Mouse (Mus musculus) CD4-positive helper T cell, adult 2 months (primary cell): ENCODE data around the gene Pex11g.

Experiments
- DNase-seq: peaks from one replicate; pipeline ENCODE4 v3.0.0-alpha.2; 2012; ENCODE audit warnings: low read depth, missing footprints, low spot score

Pex11g gene

DNA sequence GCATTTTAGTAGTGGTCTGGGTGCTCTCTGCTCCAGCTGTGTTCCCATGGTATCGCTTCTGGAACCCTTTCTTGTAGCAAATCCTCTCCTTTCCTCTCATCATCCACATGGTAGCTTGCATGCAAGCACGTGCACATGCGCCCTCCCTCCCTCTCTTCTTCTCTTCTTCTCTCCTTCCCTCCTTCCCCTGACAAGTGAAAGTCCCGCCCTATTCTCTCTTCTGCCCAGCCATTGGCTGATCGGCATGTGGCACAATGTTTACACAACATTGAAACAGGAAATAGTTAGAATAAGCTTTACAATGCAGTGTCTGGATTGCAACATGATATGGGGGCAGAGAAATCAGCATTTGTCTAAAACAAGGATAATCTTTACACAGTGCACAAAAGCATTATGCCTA is 14.1 kb upstream of the Pex11g start:
- DNase-seq = no peak

DNA sequence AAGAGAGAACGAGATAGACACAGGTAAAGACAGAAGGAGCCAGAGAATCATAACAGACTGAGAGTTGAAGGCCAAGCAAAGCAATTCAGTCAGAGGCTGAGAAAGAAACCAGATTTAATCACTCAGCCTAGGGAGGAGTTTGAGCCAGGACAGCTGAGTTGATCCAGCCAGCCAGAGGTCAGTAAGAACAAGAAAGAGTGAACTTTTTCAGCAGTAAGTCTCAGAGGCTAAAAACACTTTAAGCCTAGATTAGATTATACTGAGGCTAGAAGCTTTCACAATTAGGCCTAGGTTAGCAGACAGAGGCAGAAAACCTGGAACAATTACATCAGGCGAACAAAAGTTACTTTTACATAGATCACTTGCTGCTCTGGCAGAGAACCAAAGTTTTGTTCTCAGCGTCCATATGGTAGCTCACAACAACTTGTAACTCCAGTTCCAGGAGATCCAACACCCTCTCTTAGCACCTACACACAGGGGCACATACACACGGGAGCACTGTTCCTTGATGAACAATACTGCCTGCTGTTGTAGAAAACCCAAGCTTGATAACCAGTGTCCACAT is 12.8 kb upstream of the Pex11g start:
- no peak for DNase-seq

DNA sequence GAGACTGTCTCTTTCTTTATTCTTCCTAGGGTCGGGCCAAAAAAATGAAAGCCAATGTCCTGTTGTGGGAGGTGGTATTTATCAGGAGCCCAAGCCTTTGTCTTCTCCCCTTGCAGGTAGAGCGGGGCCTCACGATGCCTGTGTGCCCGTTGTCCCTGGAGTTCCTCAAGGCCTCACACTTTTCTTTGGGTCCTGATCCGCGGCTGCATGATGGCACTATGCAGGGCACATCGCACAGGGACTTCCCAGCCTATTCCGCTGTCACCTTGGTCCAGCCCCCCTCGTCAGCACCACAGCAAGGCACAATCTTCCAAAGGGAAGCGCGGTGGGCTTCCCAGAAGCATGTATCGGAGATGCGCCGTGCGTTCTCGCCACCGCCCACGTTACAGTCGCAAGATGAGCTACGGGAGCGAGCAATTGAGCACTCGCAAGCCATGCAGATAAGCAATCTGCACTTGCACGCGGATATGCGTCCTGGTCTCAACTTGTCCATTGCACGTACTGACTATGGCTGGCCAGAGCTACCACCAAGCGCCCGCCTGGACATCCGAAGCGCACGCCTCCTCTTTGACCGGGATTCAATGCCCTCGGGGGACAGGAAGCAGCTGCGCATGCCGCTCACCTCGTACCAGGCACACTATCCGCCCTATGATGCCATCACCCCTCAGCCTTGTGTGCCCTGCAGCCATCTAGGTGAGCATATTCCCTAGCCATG is 8.4 kb upstream of the Pex11g start:
- no peak for DNase-seq

DNA sequence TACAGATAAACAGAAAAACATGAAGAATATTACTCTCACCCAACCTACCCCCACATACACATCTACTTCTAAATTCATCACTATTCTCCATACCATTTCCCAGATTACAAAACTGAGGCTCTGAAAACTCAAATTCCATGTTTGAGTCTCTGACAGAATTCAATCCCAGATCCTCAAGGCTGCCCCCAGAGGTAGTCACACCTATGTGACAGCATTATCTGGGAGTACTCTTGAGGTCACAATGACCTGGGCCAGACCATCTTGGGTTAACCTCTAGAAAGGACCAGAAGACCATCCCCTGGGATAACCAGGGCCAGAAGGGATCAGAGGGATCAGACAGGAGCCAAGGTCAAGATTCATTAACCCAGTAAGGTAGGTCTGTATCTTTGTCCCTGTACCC is 3.1 kb upstream of the Pex11g start, which contains the start of gene Tex45:
Gene Tex45, plus strand, starts transcription at position 301 of the 400 bp plus-strand sequence.
- no peak for DNase-seq

DNA sequence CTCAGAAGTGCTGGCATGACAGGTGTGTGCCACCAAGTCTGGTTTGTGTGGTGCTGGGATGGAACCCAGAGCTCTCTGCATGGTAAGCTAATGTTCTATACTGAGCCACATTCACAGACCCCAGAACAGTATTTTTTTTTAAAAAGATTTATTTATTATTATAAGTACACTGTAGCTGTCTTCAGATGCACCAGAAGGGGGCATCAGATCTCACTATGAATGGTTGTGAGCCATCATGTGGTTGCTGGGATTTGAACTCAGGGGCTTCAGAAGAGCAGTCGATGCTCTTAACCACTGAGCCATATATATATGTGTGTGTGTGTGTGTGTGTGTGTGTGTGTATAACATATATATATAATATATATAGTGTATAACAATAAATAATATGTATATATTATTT is 1.4 kb upstream of the Pex11g start:
- no peak for DNase-seq

DNA sequence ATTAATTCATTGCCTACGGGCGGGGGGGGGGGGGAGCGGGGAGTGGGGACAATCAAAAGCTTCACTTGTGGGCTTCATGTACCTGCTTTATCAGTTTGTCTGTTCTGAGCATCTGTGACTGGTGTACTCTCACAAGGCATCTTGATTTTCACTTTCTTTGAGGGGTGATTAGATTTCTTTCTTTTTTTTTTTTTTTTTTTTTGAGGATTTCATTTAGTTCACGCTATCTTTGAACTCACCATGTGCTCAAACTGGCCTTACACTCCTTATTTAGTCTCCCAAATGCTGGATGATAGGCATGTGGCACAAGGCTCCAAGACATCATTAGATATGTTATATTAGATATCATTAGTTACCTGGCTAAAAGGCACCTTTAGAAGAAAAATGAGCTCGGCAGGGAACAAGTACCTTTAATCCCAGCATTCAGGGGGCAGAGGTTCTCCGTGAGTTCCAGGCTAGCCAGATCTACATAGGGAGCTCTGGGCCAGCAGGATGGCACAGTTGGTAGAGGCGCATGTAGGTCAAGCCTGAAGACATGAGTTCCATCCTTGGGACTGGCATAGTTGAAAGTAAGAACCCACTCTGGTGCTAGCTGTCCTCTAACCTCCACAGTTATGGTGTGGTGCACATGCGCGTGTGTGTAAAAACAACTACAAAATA is 536 bp upstream of the Pex11g start:
- no peak for DNase-seq

DNA sequence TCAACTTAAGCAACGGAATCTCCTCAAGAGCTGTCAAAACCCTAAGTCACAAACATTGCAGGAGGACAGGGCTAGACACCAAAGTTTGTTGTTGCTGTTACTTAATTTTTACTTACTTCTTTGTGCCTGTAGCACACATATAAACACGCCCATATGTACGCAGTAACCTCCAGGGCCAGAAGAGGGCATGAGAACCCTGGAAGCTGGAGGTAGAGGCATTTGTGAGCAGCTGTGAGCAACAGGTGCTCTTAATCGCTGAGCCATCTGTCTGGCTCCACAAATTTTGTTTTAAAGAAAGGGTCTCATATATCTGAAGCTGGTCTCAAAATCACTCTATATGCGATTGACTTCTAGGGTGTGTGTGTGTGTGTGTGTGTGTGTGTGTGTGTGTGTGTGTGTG is 3.2 kb downstream of the Pex11g start:
- DNase-seq = peak; percentile 59

DNA sequence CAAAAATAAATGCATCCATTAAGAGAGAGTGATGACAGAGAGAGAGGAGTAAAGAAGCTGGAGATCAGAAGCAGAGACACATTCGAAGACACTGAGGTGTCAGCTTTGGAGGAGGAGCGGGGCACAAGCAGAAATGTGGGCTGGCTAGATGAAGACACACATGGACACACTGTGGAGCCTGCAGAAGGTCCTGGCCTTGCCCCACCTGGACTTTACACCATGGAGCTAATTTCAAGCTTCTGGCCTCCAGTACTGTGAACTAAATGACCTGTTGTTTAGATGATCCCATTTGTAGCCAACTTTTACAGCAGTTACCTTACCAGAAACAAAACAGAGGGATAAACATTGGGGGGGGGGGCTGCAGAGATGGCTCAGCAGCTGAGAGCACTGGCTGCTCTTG is 4.2 kb downstream of the Pex11g start:
- DNase-seq = no peak

DNA sequence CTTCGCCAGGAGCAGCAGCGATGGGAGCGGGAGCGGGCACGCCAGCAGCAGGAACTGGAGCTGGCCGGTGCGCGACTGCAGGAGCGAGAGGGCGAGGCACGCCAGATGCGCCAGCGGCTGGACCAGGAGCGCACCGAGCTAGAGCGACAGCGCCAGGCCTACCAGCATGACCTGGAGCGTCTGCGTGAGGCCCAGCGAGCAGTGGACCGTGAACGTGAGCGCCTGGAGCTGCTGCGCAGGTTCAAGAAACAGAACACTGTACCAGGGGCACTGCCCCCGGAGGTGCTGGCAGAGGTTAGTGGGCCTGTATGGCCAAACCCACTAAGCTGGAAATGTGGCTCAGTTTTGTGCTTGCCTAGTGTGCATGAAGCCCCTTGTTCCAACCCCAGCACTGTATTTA is 15.5 kb downstream of the Pex11g start:
- DNase-seq = no peak

DNA sequence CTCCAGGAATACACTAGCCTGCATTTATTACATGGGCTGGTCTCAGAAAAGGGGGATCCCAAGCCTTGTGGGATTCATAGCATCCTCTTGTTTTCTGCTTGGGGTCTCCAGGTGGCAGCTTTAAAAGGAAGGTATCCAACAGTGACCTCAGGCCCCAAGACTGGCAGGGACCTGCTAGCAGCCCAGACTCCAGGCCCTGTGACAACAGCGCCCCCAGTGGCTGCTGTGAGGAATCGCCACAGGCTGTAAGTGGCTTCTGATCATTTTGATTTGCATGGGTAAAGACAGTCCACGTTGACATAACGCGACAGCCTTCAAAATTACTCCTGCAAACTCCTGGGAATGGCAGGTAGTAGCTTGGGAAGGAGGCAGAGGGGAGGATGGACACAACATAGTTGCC is 16.8 kb downstream of the Pex11g start:
- peak; percentile 52 for DNase-seq

DNA sequence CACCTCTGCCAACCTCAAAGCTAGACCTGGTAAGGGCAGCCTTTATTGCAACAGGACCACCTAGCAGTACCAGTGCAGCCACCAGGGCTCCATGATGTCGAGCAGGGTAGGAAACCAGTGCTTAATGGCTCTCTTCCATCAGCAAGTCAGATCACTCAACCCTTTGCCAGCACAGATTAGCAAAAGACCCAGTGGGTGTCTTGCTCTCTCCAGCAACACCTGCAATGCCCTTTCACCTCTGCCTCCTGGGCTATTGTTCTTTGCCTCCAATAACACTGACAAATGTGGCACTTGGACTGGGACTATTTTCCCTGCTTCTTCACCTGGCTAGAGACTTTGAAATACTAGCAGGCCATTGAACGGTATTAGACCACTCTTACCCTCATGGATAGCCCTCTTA is 18.3 kb downstream of the Pex11g start:
- no peak for DNase-seq

DNA sequence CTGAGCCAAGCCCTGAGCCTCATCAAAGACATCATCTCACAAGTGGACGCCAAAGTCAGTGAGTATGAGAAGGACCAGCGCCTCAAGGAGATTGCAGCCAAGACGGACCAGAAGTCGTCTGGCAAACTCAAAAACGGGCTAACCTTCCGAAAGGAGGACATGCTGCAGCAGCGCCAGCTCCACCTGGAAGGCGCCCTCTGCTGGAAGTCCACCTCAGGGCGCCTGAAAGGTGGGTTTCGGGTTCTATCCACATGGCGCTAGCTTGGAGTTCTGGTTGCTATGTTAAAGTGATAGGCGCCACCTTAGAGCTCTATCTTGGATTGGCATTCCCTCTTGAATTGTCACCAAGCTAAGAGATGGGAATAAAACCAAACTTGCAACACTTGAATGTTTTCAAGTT is 28.0 kb downstream of the Pex11g start:
- no peak for DNase-seq

DNA sequence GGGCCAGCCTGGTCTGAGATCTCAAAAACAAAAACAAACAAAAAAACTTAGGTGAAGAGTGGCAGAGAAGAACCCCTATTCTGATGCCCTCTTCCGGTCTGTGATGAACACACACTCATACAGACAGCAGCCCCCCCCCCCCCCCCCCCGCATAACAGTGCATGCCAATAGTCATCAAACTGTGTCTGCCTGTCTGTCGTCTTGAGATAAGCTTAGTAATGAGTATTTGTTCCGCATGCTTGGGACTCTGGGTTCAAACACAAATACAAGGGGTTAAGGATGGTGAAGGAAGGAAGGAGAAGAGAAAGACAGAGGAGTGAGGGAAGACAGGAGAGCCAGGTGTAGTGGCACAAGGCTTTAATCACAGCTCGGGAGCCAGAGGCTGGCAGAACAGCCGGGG is 31.0 kb downstream of the Pex11g start:
- DNase-seq = no peak

DNA sequence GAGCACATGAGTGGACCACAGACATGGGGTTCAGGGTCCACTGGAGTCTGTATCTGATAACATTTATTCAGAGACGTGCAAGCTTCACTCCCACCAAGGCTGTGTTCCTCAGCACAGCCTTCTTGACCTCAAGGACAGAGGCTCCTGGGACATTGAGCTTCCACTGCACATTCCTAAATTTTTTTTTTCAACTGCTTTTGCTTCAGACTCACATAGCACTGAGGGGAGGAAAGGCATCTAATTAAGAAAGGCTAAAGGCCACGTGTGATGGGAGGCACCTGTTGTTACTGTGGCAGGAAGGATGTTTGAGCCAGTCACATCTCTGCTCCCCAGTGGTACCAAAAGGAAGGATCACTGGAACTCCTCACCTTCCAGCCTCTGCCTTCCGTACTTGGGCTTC is 36.4 kb downstream of the Pex11g start:
- no peak for DNase-seq

DNA sequence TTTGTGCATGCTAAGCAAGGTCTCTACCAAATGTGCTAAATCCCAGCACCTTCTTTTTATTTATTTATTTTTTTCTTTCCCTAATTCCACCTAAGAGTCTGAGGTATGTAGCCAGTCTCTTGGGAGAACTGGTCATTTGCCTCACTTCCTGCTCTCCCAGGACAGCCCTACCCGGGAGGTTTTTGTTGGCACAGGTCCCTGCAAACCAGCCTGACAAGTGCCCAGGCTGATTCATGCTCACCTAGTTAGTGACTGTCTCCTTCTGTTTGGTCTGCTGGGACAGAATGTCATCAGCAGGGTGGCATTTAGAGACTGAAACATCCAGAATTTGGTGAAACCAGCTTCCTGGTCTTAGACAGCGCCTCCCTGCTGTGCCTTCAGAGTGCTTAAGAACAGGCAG is 37.5 kb downstream of the Pex11g start:
- DNase-seq = no peak

DNA sequence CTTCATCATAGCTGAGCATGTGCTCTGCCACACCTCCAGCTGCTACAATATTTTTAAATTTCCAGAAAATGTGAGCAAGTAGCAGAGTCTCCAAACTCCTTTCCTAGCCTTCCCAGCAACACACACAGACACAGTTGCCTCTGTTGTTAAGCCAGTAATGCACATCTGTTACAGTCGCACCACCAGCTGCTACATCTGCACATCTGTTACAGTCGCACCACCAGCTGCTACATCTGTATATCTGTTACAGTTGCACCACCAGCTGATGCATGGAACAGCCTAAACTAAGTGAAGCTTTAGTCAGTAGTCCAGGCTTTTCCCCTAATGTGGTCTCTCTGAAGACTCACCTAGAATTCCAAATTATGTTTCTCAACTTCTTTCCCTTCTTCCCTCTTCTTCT is 39.1 kb downstream of the Pex11g start:
- no peak for DNase-seq

DNA sequence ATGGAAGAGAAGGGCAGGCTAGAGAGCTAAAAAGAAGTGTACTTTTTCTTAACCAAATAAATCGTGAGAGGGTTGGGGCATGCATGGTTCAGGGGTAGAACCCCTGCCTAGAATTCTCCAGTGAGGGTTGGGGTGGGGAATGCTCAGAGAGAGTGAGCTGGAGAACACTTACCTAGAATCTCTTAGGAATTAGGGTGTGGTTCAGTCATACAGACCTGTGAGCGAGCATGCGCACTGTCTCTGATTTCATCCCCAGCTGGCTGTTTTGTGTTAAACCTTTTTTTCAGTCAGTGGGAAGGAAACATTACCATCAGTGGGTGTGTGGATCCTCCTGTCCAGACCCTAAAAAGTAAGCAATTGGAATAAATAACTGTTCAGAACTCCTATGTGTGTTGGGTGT is 41.3 kb downstream of the Pex11g start:
- no peak for DNase-seq

DNA sequence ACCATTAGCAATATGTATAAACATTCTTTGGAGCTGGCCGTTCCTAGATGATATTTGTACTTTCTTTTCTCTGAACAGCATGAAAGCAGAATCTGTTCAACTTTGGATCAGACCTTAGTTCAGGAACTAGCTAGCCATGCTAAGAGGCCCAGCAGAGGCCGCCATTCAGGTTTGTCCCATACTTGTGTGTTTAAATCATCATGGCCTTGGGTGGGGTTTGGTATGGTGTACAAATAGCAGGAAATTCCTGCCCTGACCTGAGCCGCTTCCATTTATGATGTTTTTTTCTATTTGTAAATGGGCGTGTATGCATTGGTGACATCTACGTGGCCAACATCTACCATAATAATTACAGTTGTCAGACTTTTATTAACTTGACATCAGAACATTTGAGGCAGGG is 42.3 kb downstream of the Pex11g start:
- no peak for DNase-seq

DNA sequence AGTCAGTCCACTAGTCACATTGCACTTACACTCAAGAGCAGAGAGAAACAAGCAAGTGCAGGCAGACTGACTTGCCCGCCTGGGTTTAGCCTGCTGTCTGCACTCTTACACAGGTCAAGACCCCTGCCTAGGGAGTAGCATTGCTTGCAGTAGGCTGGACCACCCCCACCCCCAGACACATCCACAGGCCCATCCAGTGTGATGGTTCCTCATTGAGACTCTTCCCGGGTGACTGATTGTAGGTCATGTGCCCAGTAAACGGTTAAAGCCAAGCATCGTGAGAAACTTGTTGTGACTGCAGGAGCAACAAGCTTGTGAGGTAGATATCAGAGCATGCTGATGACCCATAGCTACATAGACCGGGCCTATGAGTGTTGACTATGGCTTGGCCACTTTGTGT is 46.0 kb downstream of the Pex11g start:
- DNase-seq = no peak

DNA sequence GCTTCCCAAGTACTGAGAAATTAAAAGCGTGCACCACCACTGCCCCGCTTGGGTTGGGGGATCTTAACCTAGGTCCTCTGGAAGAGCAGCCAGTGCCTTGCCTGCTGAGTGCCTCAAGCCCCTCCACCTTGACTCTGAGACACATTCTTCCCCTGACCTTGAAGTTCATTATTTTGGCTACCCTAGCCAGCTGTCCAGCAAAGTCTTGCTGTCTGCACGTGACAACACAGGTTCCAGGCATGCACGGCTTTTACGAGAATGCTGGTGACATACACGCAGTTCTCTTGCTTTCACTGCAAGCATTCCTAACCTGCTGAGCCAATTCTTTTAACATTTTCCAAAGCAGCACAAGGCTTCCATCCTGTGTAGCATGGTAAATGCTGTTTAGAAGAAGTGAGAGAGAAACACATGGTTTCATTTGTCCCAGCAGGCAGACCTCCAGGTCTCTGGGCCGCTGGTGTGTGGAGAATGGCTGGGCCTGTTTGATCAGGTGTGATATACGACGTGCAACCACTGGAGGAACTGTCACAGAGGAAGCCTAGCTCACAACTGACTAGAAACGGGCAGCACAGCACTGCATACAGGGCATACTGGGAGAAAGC is 47.3 kb downstream of the Pex11g start:
- no peak for DNase-seq

DNA sequence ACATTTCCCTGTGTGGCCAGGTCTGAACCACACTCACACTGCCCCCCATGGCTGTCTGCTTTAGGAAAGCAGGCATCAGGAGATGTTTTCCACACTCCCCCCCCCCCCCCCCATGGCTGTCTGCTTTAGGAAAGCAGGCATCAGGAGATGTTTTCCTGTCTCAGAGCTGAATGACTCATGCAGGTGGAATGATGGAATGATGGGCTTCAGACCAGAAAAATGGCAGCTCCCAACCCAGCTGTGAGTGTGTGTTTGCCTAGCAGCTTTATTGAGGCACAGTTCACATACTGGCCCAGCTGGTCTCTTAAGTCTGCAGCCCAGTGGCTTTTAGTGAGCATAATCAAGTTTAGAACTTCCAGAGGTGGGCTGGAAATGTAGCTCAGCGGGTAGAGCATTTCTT is 49.4 kb downstream of the Pex11g start:
- no peak for DNase-seq

DNA sequence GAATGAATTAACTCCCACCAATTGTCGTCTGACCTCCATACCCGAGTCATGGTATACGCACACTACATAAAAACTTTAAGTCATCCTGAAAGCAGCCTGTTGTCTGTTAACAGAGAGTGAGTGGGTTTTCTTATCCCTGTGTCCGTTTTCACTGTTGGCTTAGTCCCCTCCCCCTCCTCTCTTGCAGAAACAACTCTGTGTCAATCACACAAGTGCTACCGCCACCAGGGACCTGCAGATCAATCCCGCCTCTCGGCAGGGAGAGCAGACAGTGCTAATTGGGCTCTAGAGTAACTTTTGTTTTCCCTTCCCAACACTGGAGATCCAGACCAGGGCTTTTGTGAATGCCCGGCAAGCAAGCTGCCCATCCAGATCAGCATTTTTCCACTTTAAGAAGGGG is 50.0 kb downstream of the Pex11g start:
- DNase-seq = no peak

DNA sequence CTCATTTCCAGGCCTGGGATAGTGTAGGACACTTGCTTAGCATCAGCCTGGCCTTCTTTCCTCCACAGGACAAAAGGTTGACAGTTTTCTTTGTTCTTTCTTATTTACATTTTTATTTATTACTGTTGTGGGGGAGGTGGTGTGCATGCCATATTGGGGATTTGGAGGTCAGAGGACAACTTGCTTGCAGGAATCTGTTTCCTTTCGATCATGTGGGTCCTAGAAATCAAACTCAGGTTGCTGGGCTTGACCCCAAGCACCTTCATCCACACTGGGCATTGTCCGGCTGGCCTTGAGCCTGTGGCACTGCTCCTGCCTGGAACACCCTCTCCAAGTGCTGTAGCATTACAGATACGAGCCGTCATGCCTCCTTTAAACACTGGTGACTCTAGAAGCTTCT is 50.6 kb downstream of the Pex11g start:
- no peak for DNase-seq
